Mouse (Mus musculus) C2C12 (cell line): Measurements from ENCODE around the gene Amtn. TPM values are rescaled to one million over a fixed set of nuclear protein-coding genes. Genes with fewer than 3 reads are reported as not detected.
"Not testable (repeated sequence)": the region's sequence is repeated elsewhere in the genome, so short reads cannot be mapped to it uniquely, and the experiment has no call there.

Experiments used
- H3K27me3 ChIP-seq: one replicate; pipeline ENCODE4 v1.6.1; 2011; ENCODE audit not compliant: control insufficient read depth, insufficient read depth, insufficient read length
- H3K36me3 ChIP-seq: one replicate; pipeline ENCODE4 v1.6.1; 2011; ENCODE audit not compliant: control insufficient read depth, insufficient read depth
- H3K4me3 ChIP-seq: one replicate; pipeline ENCODE4 v1.5.1; 2011; ENCODE audit warnings: mild to moderate bottlenecking, control low read depth; ENCODE audit not compliant: poor library complexity, insufficient read depth, severe bottlenecking
- H3K79me2 ChIP-seq: one replicate; pipeline ENCODE4 v1.6.1; 2011; ENCODE audit not compliant: control insufficient read depth, insufficient read depth
- H3K79me3 ChIP-seq: one replicate; pipeline ENCODE4 v1.6.1; 2011; ENCODE audit warnings: low read depth, control low read depth
- H3ac ChIP-seq: one replicate; pipeline ENCODE3; 2011; ENCODE audit warnings: low read depth; ENCODE audit not compliant: control insufficient read depth, insufficient read length
- CEBPB ChIP-seq: IDR thresholded peaks from one replicate; pipeline ENCODE4 v1.6.1; 2011; ENCODE audit warnings: low read depth, mild to moderate bottlenecking, control low read depth, moderate library complexity
- CTCF ChIP-seq: IDR thresholded peaks from one replicate; pipeline ENCODE4 v1.5.1; 2011; ENCODE audit not compliant: control insufficient read depth, insufficient read depth, insufficient read length
- FOSL1 ChIP-seq: IDR thresholded peaks from one replicate; pipeline ENCODE4 v1.8.0; 2011; ENCODE audit warnings: mild to moderate bottlenecking, low read length; ENCODE audit not compliant: poor library complexity, insufficient read depth, severe bottlenecking
- MAX ChIP-seq: IDR thresholded peaks from one replicate; pipeline ENCODE4 v1.6.1; 2011; ENCODE audit warnings: mild to moderate bottlenecking, control low read depth
- MYOD1 ChIP-seq: IDR thresholded peaks from one replicate; pipeline ENCODE4 v1.6.1; 2011; ENCODE audit warnings: low read depth; ENCODE audit not compliant: control insufficient read depth, insufficient read length
- MYOG ChIP-seq: IDR thresholded peaks from one replicate; pipeline ENCODE4 v1.6.1; 2011; ENCODE audit not compliant: control insufficient read depth, insufficient read length; ENCODE audit errors: extremely low read depth
- USF1 ChIP-seq: IDR thresholded peaks from one replicate; pipeline ENCODE4 v1.6.1; 2011; ENCODE audit warnings: low read depth, mild to moderate bottlenecking, control low read depth, moderate library complexity
- polyA plus RNA-seq: library from polyadenylated mRNA; unstranded; fragments of >200 nt; fragmentation: generic; extraction: Trizol; gene quantifications from one replicate; pipeline ENCODE4 v1.2.1, GENCODE M21; 2012; ENCODE audit warnings: missing spikeins

The Amtn gene
- polyA plus RNA-seq, 1 experiment, result not detected

GRCm38 (mm10) chr5:88398581-88398980, 22.7 kb downstream of the Amtn start:
- Histone ChIP-seq H3K4me3 (no peak overlapping the region), H3K79me3 (no peaks in the 10 kb centered on the region), H3K27me3 (no peaks in the 10 kb centered on the region), H3K79me2 (no peaks in the 10 kb centered on the region), H3ac (no peak overlapping the region), H3K36me3 (no peaks in the 10 kb centered on the region)
- no peak for TF ChIP-seq MYOD1
- TF ChIP-seq CEBPB, result no peak
- no peak for TF ChIP-seq MYOG
- TF ChIP-seq CTCF, result no peak
- TF ChIP-seq USF1, result no peak
- TF ChIP-seq MAX, result no peak
- no peak for TF ChIP-seq FOSL1

GRCm38 (mm10) chr5:88399849-88400248, 23.9 kb downstream of the Amtn start:
- Histone ChIP-seq H3ac (no peak overlapping the region), H3K27me3 (no peaks in the 10 kb centered on the region), H3K4me3 (no peak overlapping the region), H3K79me3 (no peaks in the 10 kb centered on the region), H3K79me2 (no peaks in the 10 kb centered on the region), H3K36me3 (no peaks in the 10 kb centered on the region)
- TF ChIP-seq MAX (no peak), MYOG (no peak), FOSL1 (no peak), CTCF (no peak), MYOD1 (no peak)

- Histone ChIP-seq H3K79me2 (no peaks in the 10 kb centered on the region), H3K79me3 (no peaks in the 10 kb centered on the region), H3K4me3 (no peak overlapping the region), H3K36me3 (no peaks in the 10 kb centered on the region), H3K27me3 (no peaks in the 10 kb centered on the region), H3ac (no peak overlapping the region)
- TF ChIP-seq CTCF, result no peak
Observed at GRCm38 (mm10) chr5:88401464-88401863, 25.6 kb downstream of the Amtn start.

- Histone ChIP-seq H3K27me3 (no peaks in the 10 kb centered on the region), H3ac (no peak overlapping the region), H3K79me2 (no peaks in the 10 kb centered on the region), H3K36me3 (no peaks in the 10 kb centered on the region), H3K4me3 (no peak overlapping the region), H3K79me3 (no peaks in the 10 kb centered on the region)
- TF ChIP-seq MYOG (no peak), CEBPB (no peak), MAX (no peak), MYOD1 (no peak), FOSL1 (no peak), USF1 (no peak), CTCF (no peak)
Observed at GRCm38 (mm10) chr5:88420319-88421065, 44.6 kb downstream of the Amtn start.

- not testable (repeated sequence) for H3K79me3 ChIP-seq
Observed at GRCm38 (mm10) chr5:88424892-88425291, 49.0 kb downstream of the Amtn start.

GRCm38 (mm10) chr5:88426753-88427152, 50.8 kb downstream of the Amtn start:
- no peaks in the 10 kb centered on the region for H3K79me2 ChIP-seq

More at GRCm38 (mm10) chr5:88424892-88425291, 49.0 kb downstream of the Amtn start:
- H3K36me3 ChIP-seq, H3K4me3 ChIP-seq, H3ac ChIP-seq, H3K27me3 ChIP-seq, H3K79me2 ChIP-seq: not testable (repeated sequence)

More at GRCm38 (mm10) chr5:88426753-88427152, 50.8 kb downstream of the Amtn start:
- no peak for TF ChIP-seq MYOD1
- no peak for TF ChIP-seq CTCF
- TF ChIP-seq FOSL1, result no peak
- no peak for TF ChIP-seq MAX
- no peak for TF ChIP-seq USF1
- no peak for TF ChIP-seq MYOG
- TF ChIP-seq CEBPB, result no peak
- Histone ChIP-seq H3K27me3 (no peaks in the 10 kb centered on the region), H3K36me3 (no peaks in the 10 kb centered on the region), H3K79me3 (no peaks in the 10 kb centered on the region), H3ac (no peak overlapping the region), H3K4me3 (no peak overlapping the region)

Other genes with a start within 250 kb of the Amtn start
- not detected for gene Gm11115, start 222.0 kb upstream of the Amtn start, polyA plus RNA-seq
- not detected for gene Gm7714, start 107.2 kb upstream of the Amtn start, polyA plus RNA-seq
- not detected for gene Prol1, start 58.8 kb upstream of the Amtn start, polyA plus RNA-seq
- not detected for gene Ambn, start 79.9 kb downstream of the Amtn start, polyA plus RNA-seq
- not detected for gene Enam, start 111.9 kb downstream of the Amtn start, polyA plus RNA-seq
- gene Jchain, start 151.8 kb downstream of the Amtn start, polyA plus RNA-seq, result not detected
- gene Utp3, start 178.4 kb downstream of the Amtn start, polyA plus RNA-seq, result 43.7 TPM
- 3.5 TPM for gene Rufy3, start 188.9 kb downstream of the Amtn start, polyA plus RNA-seq